Mouse (Mus musculus) kidney, adult 2 months (tissue): ENCODE results near the gene Vmn1r47.

ENCODE experiments used
- CTCF ChIP-seq: fragments of 200-500 bp; conservative IDR thresholded peaks from 2 replicates; pipeline ENCODE4 v1.5.1; 2011; ENCODE audit warnings: low read depth, mild to moderate bottlenecking, control low read depth, low read length, moderate library complexity, mixed read lengths; ENCODE audit not compliant: insufficient read depth, insufficient read length
- POLR2A ChIP-seq: fragments of 200-500 bp; IDR thresholded peaks from one replicate; pipeline ENCODE4 v1.6.1; 2011; ENCODE audit warnings: low read depth, low read length, control low read depth

DNA sequence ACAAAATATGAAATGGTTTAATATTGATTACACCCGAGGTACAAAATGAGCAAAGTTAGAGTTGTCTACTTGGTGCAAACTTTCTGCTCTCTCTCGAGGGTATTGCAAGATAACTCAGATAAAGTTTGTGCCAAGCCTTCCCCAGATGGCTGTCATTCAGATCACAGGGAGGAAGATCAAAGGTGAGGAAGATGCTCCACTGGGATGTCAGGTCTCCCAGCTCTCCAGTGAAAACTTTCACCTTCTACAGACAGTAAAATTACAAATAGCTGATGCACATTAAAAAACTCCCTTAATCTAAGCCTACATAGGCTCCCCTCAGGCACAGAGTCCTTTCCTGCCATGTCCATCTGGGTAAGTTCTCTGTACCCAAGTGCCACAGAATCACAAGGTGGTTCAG lies 46.9 kb upstream of the Vmn1r47 start, which contains the start of gene Vmn1r46:
- TF ChIP-seq CTCF: no peak
- TF ChIP-seq POLR2A: no peak
